Mouse (Mus musculus): Measurements from ENCODE around the gene Tmem216.
A peak's percentile ranks its signal among the peaks of the same experiment; 100 is the strongest.
"Not testable (repeated sequence)": the region's sequence is repeated elsewhere in the genome, so short reads cannot be mapped to it uniquely, and the experiment has no call there.

Tmem216 gene

GRCm38 (mm10) chr19:10564278-10564677 is 8.2 kb upstream of the Tmem216 start:
- DNase-seq: no peak

- no peak for DNase-seq
Measured at GRCm38 (mm10) chr19:10562351-10562750, 6.3 kb upstream of the Tmem216 start.

GRCm38 (mm10) chr19:10561558-10562314 is 5.7 kb upstream of the Tmem216 start:
- DNase-seq: no peak

DNA sequence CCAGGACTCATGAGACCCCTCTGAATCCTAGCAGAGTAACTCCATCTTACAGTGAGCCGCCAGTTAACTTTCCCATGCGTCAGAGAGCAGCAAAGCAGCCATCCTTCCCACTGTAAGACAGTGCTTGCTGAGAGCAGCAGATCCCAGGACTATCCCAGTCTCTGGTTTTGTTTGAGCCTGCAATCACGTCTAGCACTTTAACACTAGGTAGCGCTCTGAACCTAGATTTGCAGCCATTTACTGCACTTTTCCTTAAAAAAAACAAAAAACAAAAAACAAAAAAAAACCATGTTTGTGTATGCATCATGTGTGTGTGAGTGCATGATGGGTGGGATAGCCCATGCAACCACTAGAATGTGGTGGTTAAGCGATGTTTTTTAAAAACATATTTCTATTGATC is 4.1 kb upstream of the Tmem216 start:
- DNase-seq: no peak

DNA sequence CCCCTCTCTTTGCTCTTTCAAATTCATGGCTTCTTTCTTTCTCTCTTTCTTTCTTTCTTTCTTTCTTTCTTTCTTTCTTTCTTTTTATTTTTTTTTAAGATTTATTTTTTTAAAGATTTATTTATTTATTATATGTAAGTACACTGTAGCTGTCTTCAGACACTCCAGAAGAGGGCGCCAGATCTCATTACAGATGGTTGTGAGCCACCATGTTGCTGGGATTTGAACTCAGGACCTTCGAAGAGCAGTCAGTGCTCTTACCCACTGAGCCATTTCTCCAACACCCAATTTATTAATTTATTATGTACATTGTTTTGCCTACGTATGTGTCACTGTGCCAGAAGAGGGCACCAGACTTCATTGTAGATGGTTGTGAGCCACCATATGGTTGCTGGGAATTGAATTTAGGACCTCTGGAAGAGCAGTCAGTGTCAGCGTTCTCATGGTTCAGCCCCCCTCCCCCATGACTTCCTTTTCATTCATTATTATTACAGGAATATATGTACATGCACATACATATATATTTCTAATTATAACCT is 1.9 kb upstream of the Tmem216 start:
- DNase-seq: not testable (repeated sequence)

DNA sequence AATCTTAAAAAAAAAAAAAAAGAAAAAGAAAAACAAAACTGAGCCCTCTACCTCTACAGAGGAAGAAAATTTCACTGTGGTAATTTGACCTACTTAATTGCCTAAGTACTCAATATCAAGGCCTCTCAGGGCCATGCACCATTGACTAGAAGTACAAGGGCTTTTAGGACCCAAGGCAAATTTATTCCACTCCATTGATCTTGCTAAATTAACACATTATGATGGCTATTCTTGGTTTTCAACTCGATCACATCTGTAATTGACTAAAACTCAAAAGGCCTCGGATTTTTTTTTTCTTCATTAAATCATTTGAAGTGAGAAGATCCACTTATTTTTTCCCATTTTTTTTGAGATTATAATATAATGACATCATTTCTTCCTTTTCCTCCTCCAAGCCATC is 1.4 kb upstream of the Tmem216 start:
- no peak for DNase-seq

GRCm38 (mm10) chr19:10557001-10557400 is 963 bp upstream of the Tmem216 start:
- no peak for DNase-seq

DNA sequence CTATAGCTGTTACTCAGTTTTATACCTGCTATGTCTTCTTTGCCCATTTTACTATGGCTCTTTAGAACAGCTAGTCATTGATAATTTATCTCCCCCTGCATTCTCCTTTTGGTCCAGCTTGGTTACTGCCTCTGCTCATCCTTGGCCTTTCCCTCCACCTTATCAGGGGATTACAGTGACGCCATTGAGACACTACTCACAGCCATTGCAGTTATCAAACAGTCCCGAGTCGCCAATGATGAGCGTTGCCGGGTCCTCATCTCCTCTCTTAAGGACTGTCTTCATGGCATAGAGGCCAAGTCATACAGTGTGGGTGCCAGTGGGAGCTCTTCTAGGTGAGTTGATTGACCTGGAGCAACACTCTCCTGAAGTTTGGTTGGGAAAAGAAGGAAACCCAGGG is 16.6 kb downstream of the Tmem216 start:
- no peak for DNase-seq

DNA sequence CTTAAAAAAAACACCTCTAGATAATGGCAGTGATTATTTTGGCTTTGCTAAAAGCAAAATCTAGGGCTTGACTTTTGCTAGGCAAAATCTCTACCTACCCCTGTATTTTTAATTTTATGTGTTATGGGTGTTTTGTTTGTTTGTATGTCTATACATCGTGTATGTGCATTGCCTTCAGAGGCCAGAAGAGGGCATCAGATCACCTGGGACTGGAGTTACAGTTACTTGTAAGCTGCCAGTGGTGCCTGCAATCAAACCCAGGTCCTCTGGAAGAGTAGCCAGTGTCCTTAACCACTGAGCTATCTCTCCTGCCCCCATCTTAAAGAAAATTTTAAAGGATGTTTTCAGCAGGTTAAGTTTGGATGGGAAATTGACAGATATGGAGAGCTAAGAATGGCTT is 26.0 kb downstream of the Tmem216 start:
- DNase-seq: no peak

DNA sequence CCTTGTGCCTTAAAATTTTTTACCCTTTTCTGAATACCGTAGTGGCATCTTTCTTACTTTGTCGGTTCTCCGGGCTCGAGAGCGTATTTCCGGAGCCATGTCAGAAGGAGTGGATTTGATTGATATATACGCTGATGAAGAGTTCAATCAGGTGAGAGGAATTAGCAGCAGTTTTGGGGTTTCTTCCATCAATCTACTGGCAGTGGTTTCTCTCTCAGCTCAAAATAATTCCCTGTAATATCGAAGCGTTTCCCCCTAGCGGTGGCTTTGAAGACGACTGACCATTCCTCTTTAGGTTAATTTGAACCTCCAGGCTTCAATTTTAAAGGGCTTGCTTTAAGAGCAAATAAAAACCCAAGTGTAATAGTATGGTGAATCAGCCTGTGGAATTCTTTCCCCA is 30.1 kb downstream of the Tmem216 start, which contains the start of gene Sdhaf2:
Gene Sdhaf2 (minus strand): TSS at position 233 of the 400 bp plus-strand sequence.
- DNase-seq: no peak

DNA sequence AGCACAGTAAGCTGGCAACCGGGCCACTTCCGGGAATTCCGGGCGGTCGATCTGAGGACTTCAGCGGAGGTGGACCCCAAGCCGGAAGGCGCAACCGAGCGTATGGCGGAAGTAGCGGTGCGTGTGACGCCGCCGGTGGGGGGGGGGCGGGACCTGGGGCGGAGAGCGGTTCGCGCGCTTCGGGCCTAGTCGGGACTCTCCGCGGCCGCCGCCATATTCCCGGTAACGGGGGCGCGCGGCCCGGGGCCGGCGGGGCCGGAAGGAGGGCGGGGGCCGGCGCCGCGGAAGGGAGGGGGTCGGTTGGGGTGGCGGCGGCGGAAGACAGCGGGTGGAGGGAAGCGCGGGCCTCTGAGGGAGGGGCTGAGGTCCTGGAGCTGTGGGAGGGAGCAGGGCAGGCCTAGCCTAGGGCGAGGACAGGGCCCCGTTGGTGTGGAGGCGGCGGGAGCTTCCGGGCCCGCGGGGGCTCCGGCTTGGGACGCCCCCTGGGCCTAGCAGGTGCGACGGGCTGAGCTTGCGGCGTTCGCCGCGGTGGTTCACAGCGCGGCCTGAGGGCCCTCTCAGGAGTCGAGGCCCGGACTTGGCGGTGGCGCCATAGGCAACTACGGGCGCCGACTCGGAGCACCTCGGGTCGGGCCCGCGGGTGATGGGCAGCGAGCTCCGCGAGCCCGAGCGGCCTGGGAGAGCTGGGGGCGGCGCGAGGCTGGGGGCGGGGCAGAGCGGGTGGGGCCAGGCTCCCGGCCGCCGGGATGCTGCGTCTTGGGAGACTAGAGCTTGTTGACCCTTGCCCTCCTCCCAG is 30.7 kb downstream of the Tmem216 start, which contains the start of gene Cpsf7:
Gene Cpsf7 (plus strand): TSS at position 161 of the 796 bp plus-strand sequence.
- peak; percentile 91 to 92 for DNase-seq

DNA sequence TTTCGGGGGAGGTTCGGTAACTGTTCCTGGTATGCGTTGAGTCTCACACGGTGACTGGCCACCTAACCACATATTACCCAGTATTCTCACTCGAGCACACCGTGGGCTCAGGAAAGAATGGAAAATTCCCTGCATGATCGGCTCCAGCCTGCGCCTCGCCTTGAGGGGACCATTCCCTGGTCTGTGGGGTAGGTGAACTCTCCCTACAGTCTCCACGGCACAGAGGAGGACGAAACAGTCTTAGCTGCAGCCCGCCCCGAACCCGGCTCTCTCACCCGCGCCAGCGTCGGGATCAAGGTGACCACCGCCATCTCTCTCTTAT is 31.3 kb downstream of the Tmem216 start:
- no peak for DNase-seq

DNA sequence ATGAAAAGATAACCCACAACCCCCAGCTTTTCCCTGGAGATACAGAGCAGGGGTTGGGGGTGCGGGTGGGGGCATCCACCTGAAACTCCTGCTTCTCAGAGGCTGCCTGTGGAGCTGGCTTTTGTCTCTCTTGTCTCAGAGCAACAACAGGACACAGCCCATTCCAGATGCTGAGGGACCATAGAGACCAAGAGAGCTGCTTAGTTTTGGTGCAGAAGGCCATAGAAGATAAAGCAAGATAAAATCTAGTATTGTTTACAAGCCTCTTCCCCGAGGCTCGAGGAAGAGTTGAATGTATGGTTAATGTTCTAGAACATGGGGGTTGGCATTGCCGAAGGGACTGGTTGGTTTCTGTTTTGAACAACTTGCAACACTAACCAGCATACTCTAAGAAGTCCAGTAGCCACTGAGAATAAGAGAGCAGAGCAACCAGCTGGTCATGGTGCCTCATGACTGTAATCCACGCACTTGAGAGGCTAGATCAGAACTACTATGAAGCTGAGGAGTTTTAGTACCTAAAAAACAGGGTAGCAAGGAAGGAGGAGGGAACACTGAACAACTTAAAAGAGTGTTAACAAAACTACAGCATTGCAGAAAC is 32.5 kb downstream of the Tmem216 start:
- DNase-seq: no peak

DNA sequence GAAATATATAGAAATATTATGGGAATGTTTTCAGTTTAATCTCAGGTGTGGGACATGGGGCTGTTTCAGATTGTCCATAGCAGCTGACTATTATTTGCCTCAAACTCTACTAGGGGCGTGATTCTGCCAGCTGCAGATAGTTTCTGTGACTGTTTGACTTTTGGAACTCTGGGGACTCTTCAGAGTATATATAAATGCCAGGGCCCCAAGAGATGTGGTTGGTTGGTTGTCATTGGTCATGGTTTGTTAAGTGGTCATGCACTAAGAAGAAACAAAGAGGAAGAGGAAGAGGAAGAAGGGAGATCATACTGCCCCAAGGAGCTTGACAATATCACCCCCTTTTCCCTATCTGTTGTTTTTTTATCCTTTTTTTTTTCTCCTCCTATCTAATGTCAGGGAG is 34.1 kb downstream of the Tmem216 start:
- no peak for DNase-seq

DNA sequence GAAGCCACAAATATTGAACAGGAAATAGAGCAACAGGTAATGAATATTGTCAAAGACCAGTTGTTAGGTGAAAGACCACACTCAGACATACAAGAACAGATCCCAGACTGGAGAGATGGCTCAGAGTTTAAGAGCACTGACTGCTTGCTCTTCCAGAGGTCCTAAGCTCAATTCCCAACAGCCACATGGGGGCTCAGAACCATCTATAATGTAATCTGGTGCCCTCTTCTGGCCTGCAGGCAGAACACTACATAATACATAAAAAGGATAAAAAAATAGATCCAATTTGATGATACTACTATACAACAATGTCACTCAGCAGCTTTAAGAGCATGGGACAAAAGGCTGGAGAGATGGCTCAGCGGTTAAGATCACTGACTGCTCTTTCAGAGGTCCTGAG is 35.7 kb downstream of the Tmem216 start:
- no peak for DNase-seq

DNA sequence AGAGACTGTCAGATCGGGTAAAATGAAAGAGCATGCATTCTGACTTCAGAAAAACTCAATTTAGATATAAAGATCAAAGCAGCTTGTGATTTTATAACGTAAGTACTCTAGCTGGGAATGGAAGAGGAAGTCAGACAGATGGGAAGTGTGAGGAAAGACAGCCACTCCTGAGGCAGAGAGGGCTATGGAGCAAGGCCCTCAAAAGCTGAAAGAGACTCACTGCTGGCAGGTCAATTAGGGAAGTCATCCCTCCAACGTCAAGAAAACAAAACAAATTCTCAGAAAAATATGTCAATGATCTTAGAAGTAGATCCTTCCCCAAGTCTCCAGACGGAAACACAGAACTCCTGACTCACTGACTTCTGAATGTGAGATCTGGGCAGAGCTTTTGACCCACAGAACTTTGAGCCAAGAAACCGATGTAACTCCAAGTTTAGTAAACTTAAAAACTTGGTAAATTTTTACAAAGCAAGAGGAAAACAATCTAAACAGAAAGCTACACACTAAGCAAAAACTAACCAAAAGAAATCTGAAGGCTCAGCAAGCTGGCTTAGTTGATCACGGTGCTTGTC is 45.2 kb downstream of the Tmem216 start:
- peak in 1 of 2 experiments; percentile 17 for DNase-seq

- peak in 1 of 2 experiments; percentile 24 for DNase-seq
Measured at GRCm38 (mm10) chr19:10502571-10502970, 53.5 kb downstream of the Tmem216 start.

GRCm38 (mm10) chr19:10500581-10500980 is 55.5 kb downstream of the Tmem216 start:
- no peak for DNase-seq

GRCm38 (mm10) chr19:10497512-10498160 is 58.4 kb downstream of the Tmem216 start:
- no peak for DNase-seq

GRCm38 (mm10) chr19:10496976-10497375 is 59.1 kb downstream of the Tmem216 start:
- no peak for DNase-seq

DNA sequence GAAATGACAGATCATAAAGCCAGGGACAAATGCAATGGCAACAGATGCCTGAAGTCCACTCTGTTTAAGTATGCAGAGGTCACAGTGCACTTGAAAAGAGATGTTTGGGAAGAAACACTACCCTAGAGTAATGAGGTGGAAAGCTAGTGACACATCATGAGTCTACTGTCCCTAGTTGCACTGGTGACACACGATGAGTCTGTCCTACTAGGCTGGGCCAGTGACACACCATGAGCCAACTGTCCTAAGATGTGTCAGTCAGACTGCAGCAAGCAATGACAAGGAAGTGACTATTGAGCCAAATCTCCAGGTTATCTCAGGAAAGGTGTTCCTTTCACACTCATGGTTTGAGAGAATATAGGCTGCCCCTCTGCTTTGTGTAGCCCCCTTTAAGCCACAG is 60.4 kb downstream of the Tmem216 start:
- DNase-seq: no peak

DNA sequence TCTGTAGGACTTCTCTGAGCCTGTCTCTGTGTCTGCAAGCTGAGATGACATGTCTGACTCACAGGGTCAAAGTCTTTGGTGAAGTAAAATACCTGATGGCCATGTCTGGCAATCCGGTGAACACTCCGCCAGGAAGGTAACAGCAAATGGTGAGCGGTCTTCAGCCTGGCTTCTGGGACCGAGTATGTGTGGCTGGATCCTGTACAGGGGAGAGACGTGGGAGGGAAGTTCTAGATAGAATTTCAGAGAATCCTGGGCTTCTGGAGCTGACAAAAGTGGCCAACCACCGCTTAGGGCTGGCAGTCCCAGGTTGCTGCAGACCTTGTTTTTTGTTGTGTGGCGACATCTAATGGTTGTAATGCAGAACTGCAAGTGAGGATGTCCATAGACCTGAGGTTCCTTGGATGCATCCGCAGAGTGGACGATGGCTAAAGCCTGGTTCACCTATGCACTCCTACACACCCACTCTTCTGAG is 69.7 kb downstream of the Tmem216 start:
- peak; percentile 31 to 63 for DNase-seq

All from kidney, adult 8-10 months (tissue).